Mouse (Mus musculus): ENCODE measurements at regions not wholly inside any gene's neighbourhood (a gene's known extent, or its start where the extent isn't known, plus 50 kb on each side); places are given as distances from the start of the nearest gene placed in this dataset.

- 44% methylated on average over 11 of the region's 11 CpGs for WGBS
- Histone ChIP-seq H3K36me3 (ENCODE audit: control insufficient read depth, insufficient read depth, low read length) (no peaks in the 10 kb centered on the region), H3K4me3 (ENCODE audit: low read depth, low read length) (no peak overlapping the region), H3K4me1 (ENCODE audit: control insufficient read depth, insufficient read depth, low read length) (no peaks in the 10 kb centered on the region; the same call in 1 of the 2 replicates), H3K27ac (ENCODE audit: low read depth, low read length) (no peak overlapping the region), H3K9me3 (ENCODE audit: control insufficient read depth, low read length) (no peaks in the 10 kb centered on the region), H3K27me3 (ENCODE audit: control insufficient read depth, insufficient read depth, low read length) (no peaks in the 10 kb centered on the region), H3K4me2 (ENCODE audit: low read depth, low read length) (no peak overlapping the region), H3K9ac (replicated peaks; ENCODE audit: low read depth, low read length) (no peak overlapping the region)
- ATAC-seq (ENCODE audit: low read depth), result no peak
Observed at GRCm38 (mm10) chr4:22972784-22973584, 484.8 kb upstream of the Pou3f2 start.

- no peaks in the 10 kb centered on the region for H3K9me3 ChIP-seq (ENCODE audit: control insufficient read depth, low read length)
- H3K27ac ChIP-seq (ENCODE audit: low read depth, low read length), result no peak overlapping the region
- H3K4me1 ChIP-seq (ENCODE audit: control insufficient read depth, insufficient read depth, low read length), result no peaks in the 10 kb centered on the region; the same call in 1 of the 2 replicates
- no peak overlapping the region for H3K4me2 ChIP-seq (ENCODE audit: low read depth, low read length)
- 21% methylated on average over 2 of the region's 2 CpGs for WGBS
- H3K9ac ChIP-seq (replicated peaks; ENCODE audit: low read depth, low read length), result no peak overlapping the region
- no peaks in the 10 kb centered on the region for H3K27me3 ChIP-seq (ENCODE audit: control insufficient read depth, insufficient read depth, low read length)
- ATAC-seq (ENCODE audit: low read depth), result peak; percentile 87; the same call in 1 of the 2 replicates
- no peaks in the 10 kb centered on the region for H3K36me3 ChIP-seq (ENCODE audit: control insufficient read depth, insufficient read depth, low read length)
- H3K4me3 ChIP-seq (ENCODE audit: low read depth, low read length), result no peak overlapping the region
Observed at GRCm38 (mm10) chr4:22971127-22971526, 483.0 kb upstream of the Pou3f2 start.

- Histone ChIP-seq H3K27ac (ENCODE audit: low read depth, low read length) (no peak overlapping the region), H3K27me3 (ENCODE audit: control insufficient read depth, insufficient read depth, low read length) (no peaks in the 10 kb centered on the region), H3K36me3 (ENCODE audit: control insufficient read depth, insufficient read depth, low read length) (no peaks in the 10 kb centered on the region), H3K9me3 (ENCODE audit: control insufficient read depth, low read length) (no peaks in the 10 kb centered on the region), H3K4me1 (ENCODE audit: control insufficient read depth, insufficient read depth, low read length) (no peaks in the 10 kb centered on the region; the same call in 1 of the 2 replicates), H3K4me3 (ENCODE audit: low read depth, low read length) (no peak overlapping the region), H3K9ac (replicated peaks; ENCODE audit: low read depth, low read length) (no peak overlapping the region), H3K4me2 (ENCODE audit: low read depth, low read length) (no peak overlapping the region)
- 2% methylated on average over 5 of the region's 5 CpGs for WGBS
- peak; percentile 60 for ATAC-seq (ENCODE audit: low read depth)
Observed at GRCm38 (mm10) chr4:22970495-22970894, 482.3 kb upstream of the Pou3f2 start.

GRCm38 (mm10) chr4:22949422-22949821 lies 461.3 kb upstream of the Pou3f2 start:
- Histone ChIP-seq H3K9ac (replicated peaks; ENCODE audit: low read depth, low read length) (no peak overlapping the region), H3K4me3 (ENCODE audit: low read depth, low read length) (no peak overlapping the region), H3K4me2 (ENCODE audit: low read depth, low read length) (no peak overlapping the region), H3K9me3 (ENCODE audit: control insufficient read depth, low read length) (no peaks in the 10 kb centered on the region), H3K27ac (ENCODE audit: low read depth, low read length) (no peak overlapping the region), H3K4me1 (ENCODE audit: control insufficient read depth, insufficient read depth, low read length) (0 out of 2 replicates have a peak, but pooled peaks cover 5% of the 10 kb centered on the region), H3K27me3 (ENCODE audit: control insufficient read depth, insufficient read depth, low read length) (no peaks in the 10 kb centered on the region), H3K36me3 (ENCODE audit: control insufficient read depth, insufficient read depth, low read length) (no peaks in the 10 kb centered on the region)
- ATAC-seq (ENCODE audit: low read depth), result no peak
- 56% methylated on average over 1 of the region's 1 CpGs for WGBS

GRCm38 (mm10) chr4:22948880-22949279 lies 460.7 kb upstream of the Pou3f2 start:
- no peak for ATAC-seq (ENCODE audit: low read depth)
- H3K4me2 ChIP-seq (ENCODE audit: low read depth, low read length), result no peak overlapping the region
- WGBS, result 94% methylated on average over 4 of the region's 4 CpGs
- no peaks in the 10 kb centered on the region for H3K36me3 ChIP-seq (ENCODE audit: control insufficient read depth, insufficient read depth, low read length)
- H3K9ac ChIP-seq (replicated peaks; ENCODE audit: low read depth, low read length), result no peak overlapping the region
- H3K27me3 ChIP-seq (ENCODE audit: control insufficient read depth, insufficient read depth, low read length), result no peaks in the 10 kb centered on the region
- H3K9me3 ChIP-seq (ENCODE audit: control insufficient read depth, low read length), result no peaks in the 10 kb centered on the region
- H3K4me1 ChIP-seq (ENCODE audit: control insufficient read depth, insufficient read depth, low read length), result 0 out of 2 replicates have a peak, but pooled peaks cover 5% of the 10 kb centered on the region
- no peak overlapping the region for H3K27ac ChIP-seq (ENCODE audit: low read depth, low read length)
- H3K4me3 ChIP-seq (ENCODE audit: low read depth, low read length), result no peak overlapping the region

GRCm38 (mm10) chr4:22946788-22947406 lies 458.7 kb upstream of the Pou3f2 start:
- Histone ChIP-seq H3K36me3 (ENCODE audit: control insufficient read depth, insufficient read depth, low read length) (no peaks in the 10 kb centered on the region), H3K27me3 (ENCODE audit: control insufficient read depth, insufficient read depth, low read length) (no peaks in the 10 kb centered on the region), H3K9me3 (ENCODE audit: control insufficient read depth, low read length) (no peaks in the 10 kb centered on the region), H3K4me2 (ENCODE audit: low read depth, low read length) (no peak overlapping the region), H3K4me3 (ENCODE audit: low read depth, low read length) (no peak overlapping the region), H3K27ac (ENCODE audit: low read depth, low read length) (no peak overlapping the region), H3K4me1 (ENCODE audit: control insufficient read depth, insufficient read depth, low read length) (0 out of 2 replicates have a peak, but pooled peaks cover 5% of the 10 kb centered on the region), H3K9ac (replicated peaks; ENCODE audit: low read depth, low read length) (no peak overlapping the region)
- whole genome bisulfite sequencing, result 24% methylated on average over 7 of the region's 7 CpGs
- peak; percentile 80 for ATAC-seq (ENCODE audit: low read depth)

GRCm38 (mm10) chr4:22938302-22938701 lies 450.1 kb upstream of the Pou3f2 start:
- no peaks in the 10 kb centered on the region for H3K9me3 ChIP-seq (ENCODE audit: control insufficient read depth, low read length)
- no peaks in the 10 kb centered on the region for H3K27me3 ChIP-seq (ENCODE audit: control insufficient read depth, insufficient read depth, low read length)
- no peak overlapping the region for H3K9ac ChIP-seq (replicated peaks; ENCODE audit: low read depth, low read length)
- no peak overlapping the region for H3K4me3 ChIP-seq (ENCODE audit: low read depth, low read length)
- no peak overlapping the region for H3K27ac ChIP-seq (ENCODE audit: low read depth, low read length)
- H3K4me1 ChIP-seq (ENCODE audit: control insufficient read depth, insufficient read depth, low read length), result no peaks in the 10 kb centered on the region
- no peak overlapping the region for H3K4me2 ChIP-seq (ENCODE audit: low read depth, low read length)
- H3K36me3 ChIP-seq (ENCODE audit: control insufficient read depth, insufficient read depth, low read length), result no peaks in the 10 kb centered on the region
- 73% methylated on average over 1 of the region's 1 CpGs for WGBS
- ATAC-seq (ENCODE audit: low read depth), result no peak

- Histone ChIP-seq H3K36me3 (ENCODE audit: control insufficient read depth, insufficient read depth, low read length) (no peaks in the 10 kb centered on the region), H3K27me3 (ENCODE audit: control insufficient read depth, insufficient read depth, low read length) (no peaks in the 10 kb centered on the region), H3K9me3 (ENCODE audit: control insufficient read depth, low read length) (no peaks in the 10 kb centered on the region), H3K27ac (ENCODE audit: low read depth, low read length) (no peak overlapping the region), H3K9ac (replicated peaks; ENCODE audit: low read depth, low read length) (no peak overlapping the region), H3K4me2 (ENCODE audit: low read depth, low read length) (no peak overlapping the region), H3K4me1 (ENCODE audit: control insufficient read depth, insufficient read depth, low read length) (no peaks in the 10 kb centered on the region), H3K4me3 (ENCODE audit: low read depth, low read length) (no peak overlapping the region)
- no peak for ATAC-seq (ENCODE audit: low read depth)
- 83% methylated on average over 8 of the region's 8 CpGs for WGBS
Observed at GRCm38 (mm10) chr4:22924181-22924580, 436.0 kb upstream of the Pou3f2 start.

- H3K27ac ChIP-seq (ENCODE audit: low read depth, low read length), result no peak overlapping the region
- WGBS, result 53% methylated on average over 5 of the region's 5 CpGs
- H3K9ac ChIP-seq (replicated peaks; ENCODE audit: low read depth, low read length), result no peak overlapping the region
- H3K4me3 ChIP-seq (ENCODE audit: low read depth, low read length), result no peak overlapping the region
- no peaks in the 10 kb centered on the region for H3K27me3 ChIP-seq (ENCODE audit: control insufficient read depth, insufficient read depth, low read length)
- H3K36me3 ChIP-seq (ENCODE audit: control insufficient read depth, insufficient read depth, low read length), result no peaks in the 10 kb centered on the region
- no peak overlapping the region for H3K4me2 ChIP-seq (ENCODE audit: low read depth, low read length)
- no peak for ATAC-seq (ENCODE audit: low read depth)
- no peaks in the 10 kb centered on the region for H3K4me1 ChIP-seq (ENCODE audit: control insufficient read depth, insufficient read depth, low read length)
- no peaks in the 10 kb centered on the region for H3K9me3 ChIP-seq (ENCODE audit: control insufficient read depth, low read length)
Observed at GRCm38 (mm10) chr4:22914886-22915285, 426.7 kb upstream of the Pou3f2 start.
